Mouse (Mus musculus): Measurements from ENCODE around the gene Nhlrc4. TPM values are rescaled to one million over a fixed set of nuclear protein-coding genes. Genes with fewer than 3 reads are reported as not detected.
A peak's percentile ranks its signal among the peaks of the same experiment; 100 is the strongest.

The Nhlrc4 gene
- polyA plus RNA-seq, 1 experiment = 0.56 TPM

GRCm38 (mm10) chr17:25970954-25971707 lies 26.4 kb upstream of the Nhlrc4 start:
- no peak for DNase-seq (ENCODE audit: low read depth)
- TF ChIP-seq POLR2A (IDR thresholded peaks at IDR 0.05; ENCODE audit: borderline replicate concordance, extremely low read depth, insufficient read depth, insufficient read length, poor library complexity, severe bottlenecking) (no peak), CTCF (IDR thresholded peaks at IDR 0.05; ENCODE audit: borderline replicate concordance, extremely low read depth, insufficient read depth, insufficient read length) (no peak)

GRCm38 (mm10) chr17:25970448-25970847 lies 25.7 kb upstream of the Nhlrc4 start:
- TF ChIP-seq POLR2A (IDR thresholded peaks at IDR 0.05; ENCODE audit: borderline replicate concordance, extremely low read depth, insufficient read depth, insufficient read length, poor library complexity, severe bottlenecking) (no peak), CTCF (IDR thresholded peaks at IDR 0.05; ENCODE audit: borderline replicate concordance, extremely low read depth, insufficient read depth, insufficient read length) (no peak)
- peak; percentile 37 for DNase-seq (ENCODE audit: low read depth)

- TF ChIP-seq CTCF (IDR thresholded peaks at IDR 0.05; ENCODE audit: borderline replicate concordance, extremely low read depth, insufficient read depth, insufficient read length) (no peak), POLR2A (IDR thresholded peaks at IDR 0.05; ENCODE audit: borderline replicate concordance, extremely low read depth, insufficient read depth, insufficient read length, poor library complexity, severe bottlenecking) (no peak)
- no peak for DNase-seq (ENCODE audit: low read depth)
Observed at GRCm38 (mm10) chr17:25968176-25968575, 23.4 kb upstream of the Nhlrc4 start.

- TF ChIP-seq POLR2A (IDR thresholded peaks at IDR 0.05; ENCODE audit: borderline replicate concordance, extremely low read depth, insufficient read depth, insufficient read length, poor library complexity, severe bottlenecking) (no peak), CTCF (IDR thresholded peaks at IDR 0.05; ENCODE audit: borderline replicate concordance, extremely low read depth, insufficient read depth, insufficient read length) (no peak)
Observed at GRCm38 (mm10) chr17:25967652-25968051, 22.9 kb upstream of the Nhlrc4 start.

GRCm38 (mm10) chr17:25964271-25964670 lies 19.5 kb upstream of the Nhlrc4 start:
- no peak for DNase-seq (ENCODE audit: low read depth)
- TF ChIP-seq POLR2A (IDR thresholded peaks at IDR 0.05; ENCODE audit: borderline replicate concordance, extremely low read depth, insufficient read depth, insufficient read length, poor library complexity, severe bottlenecking) (no peak), CTCF (IDR thresholded peaks at IDR 0.05; ENCODE audit: borderline replicate concordance, extremely low read depth, insufficient read depth, insufficient read length) (no peak)

More at GRCm38 (mm10) chr17:25967652-25968051, 22.9 kb upstream of the Nhlrc4 start:
- no peak for DNase-seq (ENCODE audit: low read depth)

- DNase-seq (ENCODE audit: low read depth) = no peak
- TF ChIP-seq POLR2A (IDR thresholded peaks at IDR 0.05; ENCODE audit: borderline replicate concordance, extremely low read depth, insufficient read depth, insufficient read length, poor library complexity, severe bottlenecking) (no peak), CTCF (IDR thresholded peaks at IDR 0.05; ENCODE audit: borderline replicate concordance, extremely low read depth, insufficient read depth, insufficient read length) (no peak)
Observed at GRCm38 (mm10) chr17:25962413-25962905, 17.7 kb upstream of the Nhlrc4 start.

GRCm38 (mm10) chr17:25961566-25961965 lies 16.8 kb upstream of the Nhlrc4 start:
- TF ChIP-seq CTCF (IDR thresholded peaks at IDR 0.05; ENCODE audit: borderline replicate concordance, extremely low read depth, insufficient read depth, insufficient read length) (no peak), POLR2A (IDR thresholded peaks at IDR 0.05; ENCODE audit: borderline replicate concordance, extremely low read depth, insufficient read depth, insufficient read length, poor library complexity, severe bottlenecking) (no peak)

GRCm38 (mm10) chr17:25959630-25960467 lies 15.1 kb upstream of the Nhlrc4 start:
- DNase-seq (ENCODE audit: low read depth) = no peak

More at GRCm38 (mm10) chr17:25961566-25961965, 16.8 kb upstream of the Nhlrc4 start:
- DNase-seq (ENCODE audit: low read depth) = no peak

GRCm38 (mm10) chr17:25958771-25959494 lies 14.2 kb upstream of the Nhlrc4 start:
- no peak for DNase-seq (ENCODE audit: low read depth)
- TF ChIP-seq CTCF (IDR thresholded peaks at IDR 0.05; ENCODE audit: borderline replicate concordance, extremely low read depth, insufficient read depth, insufficient read length) (no peak), POLR2A (IDR thresholded peaks at IDR 0.05; ENCODE audit: borderline replicate concordance, extremely low read depth, insufficient read depth, insufficient read length, poor library complexity, severe bottlenecking) (no peak)

More at GRCm38 (mm10) chr17:25959630-25960467, 15.1 kb upstream of the Nhlrc4 start:
- TF ChIP-seq POLR2A (IDR thresholded peaks at IDR 0.05; ENCODE audit: borderline replicate concordance, extremely low read depth, insufficient read depth, insufficient read length, poor library complexity, severe bottlenecking) (no peak), CTCF (IDR thresholded peaks at IDR 0.05; ENCODE audit: borderline replicate concordance, extremely low read depth, insufficient read depth, insufficient read length) (no peak)

GRCm38 (mm10) chr17:25957586-25958051 lies 12.9 kb upstream of the Nhlrc4 start:
- TF ChIP-seq POLR2A (IDR thresholded peaks at IDR 0.05; ENCODE audit: borderline replicate concordance, extremely low read depth, insufficient read depth, insufficient read length, poor library complexity, severe bottlenecking) = no peak
- TF ChIP-seq CTCF (IDR thresholded peaks at IDR 0.05; ENCODE audit: borderline replicate concordance, extremely low read depth, insufficient read depth, insufficient read length) = no peak
- DNase-seq (ENCODE audit: low read depth) = peak; percentile 55

All from brain, embryonic 14.5 days (tissue).